Mouse (Mus musculus) heart, embryonic 16.5 days (tissue): Measurements from ENCODE around the gene Hddc2. TPM values are rescaled to one million over a fixed set of nuclear protein-coding genes. Genes with fewer than 3 reads are reported as not detected.

Experiments
- ATAC-seq: fragments of 200-750 bp; cut with Nextera tagmentation; replicated peaks from 2 replicates; pipeline ENCODE4 v1.8.0; 2017; ENCODE audit warnings: moderate number of reproducible peaks; ENCODE audit not compliant: insufficient read depth, low FRiP score; ENCODE audit errors: extremely low read depth
- H3K27ac ChIP-seq: fragments of 300-500 bp; sonication (generic); 2 replicates; pipeline ENCODE4 v1.5.1; 2014; ENCODE audit warnings: mild to moderate bottlenecking, low read length, control low read depth, moderate library complexity
- H3K27me3 ChIP-seq: fragments of 300-500 bp; sonication (generic); 2 replicates; pipeline ENCODE4 v1.6.1; 2014; ENCODE audit warnings: low read length, mixed read lengths; ENCODE audit not compliant: control insufficient read depth, insufficient read depth
- H3K36me3 ChIP-seq: fragments of 300-500 bp; sonication (generic); 2 replicates; pipeline ENCODE4 v1.6.1; 2014; ENCODE audit not compliant: control insufficient read depth, insufficient read depth
- H3K4me1 ChIP-seq: fragments of 300-500 bp; sonication (generic); 2 replicates; pipeline ENCODE4 v1.6.1; 2014; ENCODE audit warnings: low read length, mixed read lengths; ENCODE audit not compliant: control insufficient read depth, insufficient read depth
- H3K4me2 ChIP-seq: fragments of 300-500 bp; sonication (generic); 2 replicates; pipeline ENCODE4 v1.6.1; 2014; ENCODE audit warnings: low read depth, mild to moderate bottlenecking, control low read depth, low read length
- H3K4me3 ChIP-seq: fragments of 300-500 bp; sonication (generic); 2 replicates; pipeline ENCODE4 v1.5.1; 2014; ENCODE audit warnings: mild to moderate bottlenecking, control low read depth, low read length
- H3K9ac ChIP-seq: fragments of 300-500 bp; sonication (generic); 2 replicates; pipeline ENCODE4 v1.6.1; 2014; ENCODE audit warnings: low read length, control low read depth
- H3K9me3 ChIP-seq: fragments of 300-500 bp; sonication (generic); replicated peaks from 2 replicates; pipeline ENCODE4 v1.6.1; 2016; ENCODE audit warnings: low read length; ENCODE audit not compliant: control insufficient read depth
- WGBS: fragments of 180-500 bp; shearing (Covaris S2); extraction: QIAGEN DNeasy Blood & Tissue Kit; methylation state at CpG from one replicate; pipeline ENCODE4 v1.1.7; 2014; 5-methylcytosine and 5-hydroxymethylcytosine counted together
- polyA plus RNA-seq: library from polyadenylated mRNA; unstranded; fragments of >200 nt; fragmentation: Nextera tagmentation; extraction: Ambion mirVana; gene quantifications from 2 replicates; pipeline ENCODE4 v1.2.1, GENCODE M21; 2015

Hddc2 gene
- polyA plus RNA-seq, result 39.2 and 45.3 TPM in 2 replicates

DNA sequence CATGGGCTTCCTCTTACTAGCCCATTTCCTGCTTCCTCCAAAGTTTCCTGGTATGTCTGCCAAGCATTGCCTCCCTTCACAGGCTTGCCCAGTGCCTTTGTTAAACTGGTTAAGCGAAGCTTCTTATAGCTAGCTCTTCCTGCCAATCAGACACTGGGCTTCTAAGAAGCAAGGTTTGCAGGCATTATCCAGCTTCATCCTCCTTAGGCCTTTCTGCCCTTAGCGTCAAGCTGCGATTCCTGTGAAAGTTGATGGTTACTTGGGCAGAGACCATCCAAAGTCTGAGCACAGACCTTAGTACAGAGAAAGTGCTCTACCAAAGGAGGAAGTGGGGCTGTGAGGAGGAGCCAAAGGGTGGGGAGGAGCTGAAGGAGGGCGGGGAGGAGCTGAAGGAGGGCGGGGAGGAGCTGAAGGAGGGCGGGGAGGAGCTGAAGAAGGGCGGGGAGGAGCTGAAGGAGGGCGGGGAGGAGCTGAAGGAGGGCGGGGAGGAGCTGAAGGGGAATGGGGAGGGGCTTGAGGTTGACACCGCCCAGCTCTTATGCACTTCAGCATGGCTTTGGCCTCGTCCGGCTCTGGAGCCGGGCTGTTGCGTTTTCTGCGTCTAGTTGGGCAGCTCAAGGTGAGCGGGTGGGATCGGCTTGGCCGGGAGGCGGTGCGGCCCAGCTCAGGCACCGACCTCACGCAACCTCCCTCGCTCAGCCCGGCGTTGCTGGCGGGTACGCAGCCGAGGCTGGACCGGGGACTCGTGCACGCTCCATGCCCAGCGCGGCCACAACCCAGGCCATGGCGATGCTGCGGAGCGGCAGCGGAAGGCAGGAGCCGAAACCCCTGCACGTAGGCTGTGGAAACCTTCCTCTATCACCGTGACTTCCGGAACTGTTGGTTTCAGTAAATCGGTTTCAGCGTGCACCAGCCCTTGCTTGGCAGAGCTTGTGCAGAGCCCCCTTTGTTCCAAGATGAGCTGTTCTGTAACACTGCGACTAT is at the start of gene Hddc2:
Gene Hddc2 (plus strand): TSS at position 519 of the 984 bp plus-strand sequence.
- Histone ChIP-seq H3K27me3 (no peaks in the 10 kb centered on the region), H3K36me3 (0 out of 2 replicates have a peak, but pooled peaks cover 4% of the 10 kb centered on the region), H3K4me3 (peak within 1 kb of the TSS; percentile 90), H3K9ac (peak within 1 kb of the TSS; percentile 90), H3K9me3 (no peaks in the 10 kb centered on the region), H3K4me1 (peaks cover 5% of the 10 kb centered on the region), H3K4me2 (peak within 1 kb of the TSS; percentile 86), H3K27ac (peak within 1 kb of the TSS; percentile 92)
- peak; percentile 94 for ATAC-seq
- 3% methylated on average over 41 of the region's 44 CpGs for WGBS

DNA sequence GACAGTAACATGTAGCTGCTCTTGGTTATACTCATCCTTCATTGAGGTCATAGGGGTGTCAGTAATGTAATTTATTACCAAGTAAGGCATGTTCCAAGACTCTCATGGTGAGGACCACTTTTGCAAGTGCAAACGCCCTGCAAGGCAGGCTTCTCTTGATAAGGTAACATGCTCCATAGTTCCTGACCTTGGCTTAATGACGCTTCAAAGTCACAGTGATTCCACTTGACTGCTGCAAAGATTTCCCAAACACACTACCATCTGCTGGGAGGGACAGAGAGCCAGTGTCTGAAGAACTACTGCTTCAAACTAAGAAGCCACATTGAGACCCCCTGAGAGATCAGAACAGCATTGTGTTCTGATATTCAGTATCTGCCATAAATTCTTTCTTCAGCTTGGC is 40.4 kb upstream of the Hddc2 start:
- H3K4me1 ChIP-seq, result 0 out of 2 replicates have a peak, but pooled peaks cover 3% of the 10 kb centered on the region
- no peak overlapping the region for H3K4me3 ChIP-seq
- no peak overlapping the region; the same call in 1 of the 2 replicates for H3K9ac ChIP-seq
- H3K9me3 ChIP-seq, result no peaks in the 10 kb centered on the region
- WGBS, result 17% methylated on average over 2 of the region's 2 CpGs
- peak overlapping the region; percentile 85 for H3K27ac ChIP-seq
- peak; percentile 66 for ATAC-seq
- H3K4me2 ChIP-seq, result no peak overlapping the region
- H3K27me3 ChIP-seq, result no peaks in the 10 kb centered on the region
- no peaks in the 10 kb centered on the region for H3K36me3 ChIP-seq

DNA sequence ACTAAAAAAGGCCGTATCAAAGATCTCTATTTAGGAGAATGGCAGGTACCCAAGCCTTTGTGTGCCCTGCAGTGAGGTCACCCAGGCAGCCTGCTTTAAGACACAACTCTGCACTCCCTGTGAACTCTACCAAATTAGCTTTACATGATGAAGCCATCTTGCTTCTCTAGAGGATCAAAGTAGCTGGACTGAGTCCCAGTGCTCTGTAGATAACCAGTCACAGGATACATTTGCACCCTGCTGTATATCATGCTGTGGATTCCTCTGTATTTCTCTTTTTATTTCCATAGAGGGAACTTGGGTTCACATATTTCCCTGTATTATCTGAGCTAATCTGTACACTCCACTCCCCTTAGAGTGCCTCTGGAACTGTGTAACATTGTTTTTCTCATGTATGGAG is 40.0 kb upstream of the Hddc2 start:
- H3K27ac ChIP-seq, result peak overlapping the region; percentile 85
- H3K9me3 ChIP-seq, result no peaks in the 10 kb centered on the region
- ATAC-seq, result peak; percentile 96
- no peaks in the 10 kb centered on the region for H3K36me3 ChIP-seq
- no peaks in the 10 kb centered on the region for H3K27me3 ChIP-seq
- H3K9ac ChIP-seq, result no peak overlapping the region
- H3K4me2 ChIP-seq, result no peak overlapping the region
- 0 out of 2 replicates have a peak, but pooled peaks cover 3% of the 10 kb centered on the region for H3K4me1 ChIP-seq
- no peak overlapping the region for H3K4me3 ChIP-seq
- WGBS, result 21% methylated on average over 1 of the region's 1 CpGs

DNA sequence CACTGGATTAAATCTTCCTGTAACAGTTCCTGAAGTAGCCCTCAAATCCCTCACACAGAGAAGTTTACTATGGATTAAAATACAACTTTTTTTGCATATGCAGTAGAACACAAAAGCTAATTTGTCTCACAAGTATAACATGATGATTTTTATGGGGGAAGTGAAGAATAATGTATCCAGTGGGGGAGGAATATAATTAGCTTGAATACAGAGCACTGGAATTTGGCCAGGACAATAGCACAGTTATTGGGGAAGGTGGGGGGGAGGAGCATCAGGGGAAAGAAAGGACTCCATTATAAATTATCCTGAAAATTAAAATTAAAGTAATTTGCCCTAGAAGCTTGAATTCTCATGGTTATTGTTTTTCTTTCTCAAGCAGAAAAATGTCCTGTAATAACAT is 25.4 kb upstream of the Hddc2 start:
- Histone ChIP-seq H3K27me3 (no peaks in the 10 kb centered on the region), H3K27ac (no peak overlapping the region), H3K9ac (no peak overlapping the region), H3K4me3 (no peak overlapping the region), H3K9me3 (no peaks in the 10 kb centered on the region), H3K4me2 (no peak overlapping the region), H3K36me3 (no peaks in the 10 kb centered on the region), H3K4me1 (no peaks in the 10 kb centered on the region)
- no peak for ATAC-seq

DNA sequence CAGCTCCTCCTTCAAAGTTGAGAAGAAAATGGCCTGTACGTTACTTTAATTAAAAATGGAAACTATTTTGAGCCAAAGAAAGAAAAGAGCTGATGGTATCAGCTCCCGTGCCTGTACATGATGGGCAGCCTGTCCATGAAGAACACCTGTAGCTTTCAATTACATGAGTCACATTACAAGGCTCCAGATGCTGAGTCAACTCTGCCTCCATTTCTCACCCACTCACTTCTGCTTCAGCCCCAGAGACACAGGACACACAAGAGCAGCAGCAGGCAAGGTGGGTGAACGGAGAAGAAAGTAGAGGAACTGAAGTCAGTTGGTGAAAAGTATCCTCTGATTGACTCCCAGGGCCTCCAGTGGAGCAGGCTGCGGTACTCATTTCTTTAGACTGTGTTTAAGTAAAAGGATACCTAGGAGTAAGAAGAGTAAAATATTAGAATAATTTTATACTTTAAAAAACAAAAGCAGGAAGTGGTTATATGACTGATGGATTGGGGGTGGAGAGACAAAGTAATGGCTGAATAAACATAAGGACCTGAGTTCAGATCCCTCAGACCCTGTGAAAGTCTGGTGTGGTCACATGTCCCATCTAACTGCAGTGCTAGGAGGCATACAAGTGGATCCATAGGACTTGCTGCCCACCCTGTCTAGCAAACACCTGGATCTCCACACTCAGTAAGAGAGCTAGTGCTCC is 24.3 kb upstream of the Hddc2 start:
- no peaks in the 10 kb centered on the region for H3K27me3 ChIP-seq
- WGBS, result 89% methylated on average over 4 of the region's 4 CpGs
- H3K9me3 ChIP-seq, result no peaks in the 10 kb centered on the region
- H3K4me2 ChIP-seq, result no peak overlapping the region
- H3K4me1 ChIP-seq, result no peaks in the 10 kb centered on the region
- no peak overlapping the region for H3K4me3 ChIP-seq
- no peak overlapping the region for H3K27ac ChIP-seq
- no peak overlapping the region for H3K9ac ChIP-seq
- no peak for ATAC-seq
- H3K36me3 ChIP-seq, result no peaks in the 10 kb centered on the region

DNA sequence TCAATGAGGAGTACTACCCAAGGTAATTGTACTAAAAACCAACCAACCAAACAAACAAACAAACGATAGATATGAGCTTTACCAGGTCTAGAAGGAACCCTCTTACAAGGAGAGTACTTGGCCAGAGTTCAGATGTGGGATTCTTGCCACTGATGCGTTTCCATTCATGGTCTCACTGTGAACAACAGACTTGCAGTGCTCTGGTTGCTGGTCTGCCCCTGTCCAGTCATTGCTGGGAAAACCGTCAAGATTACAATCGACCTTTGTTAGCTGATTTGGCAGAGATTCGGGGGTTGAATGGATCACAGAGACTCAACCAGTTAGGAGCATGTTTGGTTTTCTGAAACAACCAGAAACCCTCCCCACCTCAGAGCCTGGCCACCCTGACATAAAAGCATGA is 17.5 kb upstream of the Hddc2 start:
- Histone ChIP-seq H3K27me3 (no peaks in the 10 kb centered on the region), H3K4me1 (peaks cover 5% of the 10 kb centered on the region; the same call in 1 of the 2 replicates), H3K4me2 (no peak overlapping the region), H3K27ac (peak overlapping the region; percentile 22), H3K36me3 (no peaks in the 10 kb centered on the region), H3K9me3 (no peaks in the 10 kb centered on the region), H3K9ac (no peak overlapping the region), H3K4me3 (no peak overlapping the region)
- no peak for ATAC-seq
- WGBS, result 46% methylated on average over 5 of the region's 5 CpGs

DNA sequence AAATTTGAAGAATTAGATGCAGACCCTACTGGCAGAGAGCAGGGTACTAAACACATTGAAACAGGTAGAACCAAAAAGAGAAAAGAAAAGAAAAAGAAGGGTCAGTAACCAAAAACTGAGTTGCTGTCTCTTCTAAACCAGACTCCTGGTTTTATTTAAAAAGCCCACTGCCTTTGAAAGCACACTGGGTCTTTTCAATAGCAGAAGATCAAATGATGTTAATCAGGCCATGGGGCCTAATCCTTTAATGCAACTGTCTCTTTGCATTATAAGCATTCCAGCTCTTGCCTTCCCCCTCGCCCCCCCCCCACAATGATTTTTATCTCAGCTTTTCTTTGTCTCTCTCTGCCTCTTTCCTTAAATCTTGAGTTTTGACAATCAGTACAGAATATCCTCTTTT is 16.7 kb upstream of the Hddc2 start:
- Histone ChIP-seq H3K27ac (no peak overlapping the region), H3K4me2 (no peak overlapping the region), H3K9me3 (no peaks in the 10 kb centered on the region), H3K4me3 (no peak overlapping the region), H3K27me3 (no peaks in the 10 kb centered on the region), H3K9ac (no peak overlapping the region), H3K36me3 (no peaks in the 10 kb centered on the region), H3K4me1 (peaks cover 5% of the 10 kb centered on the region; the same call in 1 of the 2 replicates)
- WGBS, result 72% methylated on average over 1 of the region's 1 CpGs
- ATAC-seq, result no peak

DNA sequence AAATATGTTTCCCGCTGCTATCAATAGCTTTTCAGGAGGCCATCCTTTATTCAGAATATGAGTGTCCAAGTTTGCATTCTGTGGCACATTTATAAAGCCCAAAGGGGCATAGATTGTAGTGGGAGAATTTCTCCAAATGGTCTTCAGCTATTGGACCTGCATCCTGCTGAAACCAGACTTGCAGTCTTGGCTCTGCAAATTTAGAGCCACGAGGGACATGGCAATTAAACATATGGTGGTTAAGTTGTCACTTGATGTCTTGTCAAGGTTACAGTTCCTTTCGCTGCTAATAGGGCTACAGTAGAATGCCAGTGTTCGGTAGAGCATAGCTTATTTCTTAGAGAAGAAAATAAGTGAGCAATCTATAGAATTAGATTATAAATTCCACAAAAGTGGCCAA is 16.1 kb upstream of the Hddc2 start:
- H3K4me2 ChIP-seq, result no peak overlapping the region
- no peaks in the 10 kb centered on the region for H3K27me3 ChIP-seq
- peaks cover 5% of the 10 kb centered on the region; the same call in 1 of the 2 replicates for H3K4me1 ChIP-seq
- no peak overlapping the region for H3K27ac ChIP-seq
- no peak overlapping the region for H3K4me3 ChIP-seq
- no peak for ATAC-seq
- no peaks in the 10 kb centered on the region for H3K9me3 ChIP-seq
- no peaks in the 10 kb centered on the region for H3K36me3 ChIP-seq
- H3K9ac ChIP-seq, result no peak overlapping the region
- WGBS, result 74% methylated on average over 4 of the region's 4 CpGs

DNA sequence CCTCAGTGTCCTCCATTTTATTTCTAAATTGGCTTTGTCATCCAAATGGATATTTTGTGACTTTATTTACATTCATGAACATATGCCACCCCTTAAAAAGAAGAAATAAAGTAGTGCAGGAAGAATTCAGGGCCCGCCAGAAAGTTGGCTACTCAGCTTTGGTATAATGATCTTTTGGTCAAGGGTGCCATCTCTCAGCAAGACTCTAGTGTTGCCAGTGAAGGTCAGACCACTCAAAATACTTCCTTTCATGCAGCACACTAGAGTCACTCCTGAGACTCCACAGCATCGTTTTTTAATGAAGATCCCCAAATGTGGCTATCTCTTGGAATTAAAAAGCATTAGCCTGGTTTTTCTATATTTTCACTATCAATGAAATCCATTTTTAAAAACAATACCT is 14.9 kb upstream of the Hddc2 start:
- no peaks in the 10 kb centered on the region for H3K9me3 ChIP-seq
- peak; percentile 65; the same call in 1 of the 2 replicates for ATAC-seq
- H3K27ac ChIP-seq, result no peak overlapping the region
- no peak overlapping the region for H3K9ac ChIP-seq
- H3K4me1 ChIP-seq, result peaks cover 5% of the 10 kb centered on the region; the same call in 1 of the 2 replicates
- H3K4me2 ChIP-seq, result no peak overlapping the region
- no peaks in the 10 kb centered on the region for H3K36me3 ChIP-seq
- WGBS, result 43% methylated on average over 2 of the region's 2 CpGs
- no peak overlapping the region for H3K4me3 ChIP-seq
- H3K27me3 ChIP-seq, result no peaks in the 10 kb centered on the region
